Mouse (Mus musculus) heart, postnatal 10 days (tissue): ENCODE measurements around the gene Fam98b. TPM values are rescaled to one million over a fixed set of nuclear protein-coding genes. Genes with fewer than 3 reads are reported as not detected.

Source experiments
- DNase-seq, 2 experiments: peaks; one replicate each; pipeline ENCODE4 v3.0.0; 2021
- intact Hi-C: fragments of 180-260 bp; cut with DNase I; formaldehyde crosslinking; loops from one replicate; pipeline ENCODE4 v1.15.1; 2025
- total RNA-seq, 2 experiments: library from RNA; stranded (reverse); gene quantifications; 2 replicates each; pipeline ENCODE4 v1.2.3; 2021

The Fam98b gene
- 10 to 100 TPM; 25.8 to 28.3 TPM for total RNA-seq

- DNase-seq: peak; percentile 94 to 97
- intact Hi-C loops: no loop called here
Measured at GRCm38 (mm10) chr2:117249255-117250000, at the start of gene Fam98b. Fam98b (plus strand) TSS chr2:117249739.

GRCm38 (mm10) chr2:117200869-117201338 lies 48.6 kb upstream of the Fam98b start:
- no peak for DNase-seq

GRCm38 (mm10) chr2:117203350-117203749 lies 46.2 kb upstream of the Fam98b start:
- intact Hi-C loops: no loop called here
- no peak for DNase-seq

More at GRCm38 (mm10) chr2:117200869-117201338, 48.6 kb upstream of the Fam98b start:
- intact Hi-C loops: no loop called here

GRCm38 (mm10) chr2:117204534-117204933 lies 45.0 kb upstream of the Fam98b start:
- intact Hi-C loops: no loop called here
- no peak for DNase-seq

GRCm38 (mm10) chr2:117205066-117205465 lies 44.5 kb upstream of the Fam98b start:
- no peak for DNase-seq
- intact Hi-C loops: no loop called here

- intact Hi-C loops: no loop called here
- DNase-seq: peak; percentile 45 to 47
Measured at GRCm38 (mm10) chr2:117210416-117211085, 39.0 kb upstream of the Fam98b start.

GRCm38 (mm10) chr2:117216152-117216551 lies 33.4 kb upstream of the Fam98b start:
- no peak for DNase-seq
- intact Hi-C loops: no loop called here

- DNase-seq: no peak
- intact Hi-C loops: no loop called here
Measured at GRCm38 (mm10) chr2:117217695-117218216, 31.8 kb upstream of the Fam98b start.

- intact Hi-C loops: no loop called here
- DNase-seq: no peak
Measured at GRCm38 (mm10) chr2:117219536-117219935, 30.0 kb upstream of the Fam98b start.

GRCm38 (mm10) chr2:117222651-117223050 lies 26.9 kb upstream of the Fam98b start:
- intact Hi-C loops: no loop called here
- peak in 1 of 2 experiments; percentile 14 for DNase-seq

- intact Hi-C loops: no loop called here
- DNase-seq: peak; percentile 16 to 24
Measured at GRCm38 (mm10) chr2:117228601-117229125, 20.9 kb upstream of the Fam98b start.

- DNase-seq: no peak
- intact Hi-C loops: loop anchor here (5.0 kb wide), 1 partner anchor 108 kb away; the partner anchor contains the start of gene Spred1
Measured at GRCm38 (mm10) chr2:117230261-117230660, 19.3 kb upstream of the Fam98b start.

- intact Hi-C loops: loop anchor here (1.0 to 5.0 kb wide), 3 partner anchors 51 to 334 kb away; partner anchors contain the start of gene Spred1
- peak; percentile 85 to 91 for DNase-seq
Measured at GRCm38 (mm10) chr2:117231257-117231656, 18.3 kb upstream of the Fam98b start.

- intact Hi-C loops: no loop called here
- no peak for DNase-seq
Measured at GRCm38 (mm10) chr2:117241953-117242352, 7.6 kb upstream of the Fam98b start.

GRCm38 (mm10) chr2:117250001-117250510 lies 517 bp downstream of the Fam98b start:
- intact Hi-C loops: no loop called here
- DNase-seq: peak in 1 of 2 experiments; percentile 36

- intact Hi-C loops: no loop called here
- DNase-seq: no peak
Measured at GRCm38 (mm10) chr2:117255415-117255814, 5.9 kb downstream of the Fam98b start.

GRCm38 (mm10) chr2:117257617-117258016 lies 8.1 kb downstream of the Fam98b start:
- DNase-seq: no peak
- intact Hi-C loops: no loop called here

- DNase-seq: no peak
- intact Hi-C loops: no loop called here
Measured at GRCm38 (mm10) chr2:117262184-117262583, 12.6 kb downstream of the Fam98b start.

GRCm38 (mm10) chr2:117263786-117264408 lies 14.4 kb downstream of the Fam98b start:
- peak; percentile 64 to 78 for DNase-seq
- intact Hi-C loops: loop anchor here (1.0 kb wide), 1 partner anchor 175 kb away; no protein-coding TSS in a partner anchor

GRCm38 (mm10) chr2:117288291-117288690 lies 38.8 kb downstream of the Fam98b start:
- no peak for DNase-seq
- intact Hi-C loops: no loop called here
